Comparison of ENCODE assay signal across 32 mouse cellular contexts in genomic region chr16:26500738-26501137, GRCm38 (mm10). TPM values are rescaled to one million over a fixed set of nuclear protein-coding genes. Genes with fewer than 3 reads are reported as not detected.
"Had no signal": no experiment of that assay in that cellular context is flagged by ENCODE, and none has a peak within 500 bp of the region (broad histone marks: within the 10 kb centered on the region; RNA-seq: fewer than 3 reads in every experiment).

No protein-coding gene starts in this region.

- H3K4me1 ChIP-seq: liver, embryonic 13.5 days; neural tube, embryonic 12.5 days; neural tube, embryonic 15.5 days had no signal

- H3K36me3 ChIP-seq: liver, embryonic 13.5 days; neural tube, embryonic 12.5 days; neural tube, embryonic 15.5 days had no signal

- H3K9me3 ChIP-seq: liver, embryonic 13.5 days; neural tube, embryonic 12.5 days; neural tube, embryonic 15.5 days had no signal

- H3K4me3 ChIP-seq: left cerebral cortex, adult 2 months; liver, embryonic 13.5 days; neural tube, embryonic 12.5 days; neural tube, embryonic 15.5 days had no signal

- H3K27ac ChIP-seq: left cerebral cortex, adult 2 months; liver, embryonic 13.5 days; neural tube, embryonic 12.5 days; neural tube, embryonic 15.5 days; stomach, postnatal 0 days had no signal

- H3K9ac ChIP-seq: liver, embryonic 13.5 days; neural tube, embryonic 12.5 days; neural tube, embryonic 15.5 days had no signal

- DNase-seq: kidney, postnatal 10 days; kidney, postnatal 36 days; liver, embryonic 13.5 days; lung, adult 2 months; lung, postnatal 14 days; lung, postnatal 4 days; midbrain, embryonic 14.5 days; right cerebral cortex, adult 18-20 months; right cerebral cortex, postnatal 14 days; right cerebral cortex, postnatal 4 days; thymus, adult 2 months; thymus, postnatal 14 days; thymus, postnatal 4 days had no signal

- H3K27me3 ChIP-seq: liver, embryonic 13.5 days; neural tube, embryonic 12.5 days; neural tube, embryonic 15.5 days had no signal

- H3K4me2 ChIP-seq: liver, embryonic 13.5 days; midbrain, embryonic 11.5 days; neural tube, embryonic 12.5 days; neural tube, embryonic 15.5 days had no signal

RNA-seq across cellular contexts. Expression of gene Tmem207, which starts 25.8 kb away (rescaled TPM):
- total RNA-seq: layer of hippocampus, adult 8-10 months; layer of hippocampus, postnatal 10 days; layer of hippocampus, postnatal 36 days; left cerebral cortex, adult 2 months; left cerebral cortex, postnatal 10 days; left cerebral cortex, postnatal 36 days; liver, adult 2 months; megakaryocyte progenitor cell, adult 5-6 weeks; megakaryocyte-erythroid progenitor cell, adult 5-6 weeks had no signal
- polyA plus RNA-seq: limb, embryonic 11.5 days; limb, embryonic 14.5 days; liver, adult 2 months; liver, embryonic 13.5 days; liver, embryonic 16.5 days; lung, adult 2 months; lung, embryonic 16.5 days; stomach, embryonic 14.5 days; stomach, postnatal 0 days; thymus, adult 2 months had no signal

RNA-seq across cellular contexts. Expression of gene Cldn16, which starts 37.8 kb away (rescaled TPM):
- total RNA-seq: layer of hippocampus, adult 8-10 months; layer of hippocampus, postnatal 10 days; layer of hippocampus, postnatal 36 days; left cerebral cortex, adult 2 months; left cerebral cortex, postnatal 10 days; left cerebral cortex, postnatal 36 days; liver, adult 2 months; megakaryocyte progenitor cell, adult 5-6 weeks; megakaryocyte-erythroid progenitor cell, adult 5-6 weeks; midbrain, postnatal 0 days had no signal
- polyA plus RNA-seq: limb, embryonic 11.5 days; limb, embryonic 14.5 days; liver, adult 2 months; liver, embryonic 13.5 days; liver, embryonic 16.5 days; lung, adult 2 months; lung, embryonic 16.5 days; midbrain, embryonic 11.5 days; midbrain, embryonic 14.5 days; midbrain, postnatal 0 days; neural tube, embryonic 12.5 days; neural tube, embryonic 15.5 days; stomach, embryonic 14.5 days; stomach, postnatal 0 days; thymus, adult 2 months had no signal
